Mouse (Mus musculus): ENCODE measurements around the gene Ets1. TPM values are rescaled to one million over a fixed set of nuclear protein-coding genes. Genes with fewer than 3 reads are reported as not detected.

The Ets1 gene
- polyA plus RNA-seq, 1 experiment = 6.8 TPM

- Histone ChIP-seq H3K27ac (ENCODE audit: insufficient read depth, low read length) (no peak overlapping the region), H3K4me1 (ENCODE audit: control insufficient read depth, insufficient read depth, low read length) (no peaks in the 10 kb centered on the region), H3K27me3 (ENCODE audit: control insufficient read depth, insufficient read depth, low read length) (no peaks in the 10 kb centered on the region), H3K4me3 (replicated peaks; ENCODE audit: insufficient read depth, low read depth, low read length) (no peak overlapping the region)
- no peak for TF ChIP-seq POLR2A (IDR thresholded peaks at IDR 0.05; ENCODE audit: borderline replicate concordance, insufficient read depth, low read length)
- WGBS = 91% methylated on average over 13 of the region's 13 CpGs
- DNase-seq = no peak
Observed at GRCm38 (mm10) chr9:32749721-32750480, 113.9 kb downstream of the Ets1 start.

DNA sequence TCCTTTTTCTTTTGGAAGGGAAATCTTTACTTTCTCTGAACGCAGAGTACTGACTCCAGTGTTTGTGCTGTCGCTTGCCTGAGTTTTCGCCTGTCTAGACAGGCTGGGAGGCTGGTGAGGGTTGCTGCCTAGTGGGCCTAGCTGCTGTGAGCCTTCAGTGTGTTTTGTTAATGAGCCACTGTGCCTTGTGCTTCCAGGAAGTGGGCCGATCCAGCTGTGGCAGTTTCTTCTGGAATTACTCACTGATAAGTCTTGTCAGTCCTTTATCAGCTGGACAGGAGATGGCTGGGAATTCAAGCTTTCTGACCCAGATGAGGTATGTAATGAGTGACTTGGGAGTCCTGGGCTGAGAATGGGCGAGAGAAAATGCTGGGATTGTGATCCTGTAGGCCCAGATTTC is 116.6 kb downstream of the Ets1 start:
- no peak for TF ChIP-seq POLR2A (IDR thresholded peaks at IDR 0.05; ENCODE audit: borderline replicate concordance, insufficient read depth, low read length)
- TF ChIP-seq CTCF (IDR thresholded peaks at IDR 0.05; ENCODE audit: borderline replicate concordance, insufficient read depth, low read depth, low read length) = no peak

DNA sequence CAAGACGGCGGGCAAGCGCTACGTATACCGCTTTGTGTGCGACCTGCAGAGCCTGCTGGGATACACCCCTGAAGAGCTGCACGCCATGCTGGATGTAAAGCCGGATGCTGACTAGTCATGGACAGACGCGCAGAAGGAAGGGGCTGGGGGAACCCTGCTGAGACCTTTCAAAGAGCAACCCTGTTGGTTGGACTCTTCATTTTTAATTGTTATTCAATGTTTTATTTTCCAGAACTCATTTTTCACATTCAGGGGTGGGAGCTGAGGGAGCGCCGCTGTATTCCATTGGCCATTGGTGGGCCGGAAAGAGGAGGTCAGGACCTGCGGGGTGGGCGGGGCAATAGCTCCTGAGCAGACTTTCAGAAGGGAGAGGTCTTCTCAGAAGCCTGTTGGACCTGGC is 118.3 kb downstream of the Ets1 start:
- TF ChIP-seq CTCF (IDR thresholded peaks at IDR 0.05; ENCODE audit: borderline replicate concordance, insufficient read depth, low read depth, low read length) (no peak), POLR2A (IDR thresholded peaks at IDR 0.05; ENCODE audit: borderline replicate concordance, insufficient read depth, low read length) (no peak)
- WGBS = 83% methylated on average over 15 of the region's 15 CpGs
- Histone ChIP-seq H3K27me3 (ENCODE audit: control insufficient read depth, insufficient read depth, low read length) (no peaks in the 10 kb centered on the region), H3K27ac (ENCODE audit: insufficient read depth, low read length) (no peak overlapping the region), H3K4me3 (replicated peaks; ENCODE audit: insufficient read depth, low read depth, low read length) (no peak overlapping the region), H3K4me1 (ENCODE audit: control insufficient read depth, insufficient read depth, low read length) (no peaks in the 10 kb centered on the region)
- DNase-seq = no peak

More for the DNA sequence above, 116.6 kb downstream of the Ets1 start:
- WGBS = 81% methylated on average over 5 of the region's 5 CpGs
- no peak for DNase-seq
- Histone ChIP-seq H3K27me3 (ENCODE audit: control insufficient read depth, insufficient read depth, low read length) (no peaks in the 10 kb centered on the region), H3K27ac (ENCODE audit: insufficient read depth, low read length) (no peak overlapping the region), H3K4me1 (ENCODE audit: control insufficient read depth, insufficient read depth, low read length) (no peaks in the 10 kb centered on the region), H3K4me3 (replicated peaks; ENCODE audit: insufficient read depth, low read depth, low read length) (no peak overlapping the region)

DNA sequence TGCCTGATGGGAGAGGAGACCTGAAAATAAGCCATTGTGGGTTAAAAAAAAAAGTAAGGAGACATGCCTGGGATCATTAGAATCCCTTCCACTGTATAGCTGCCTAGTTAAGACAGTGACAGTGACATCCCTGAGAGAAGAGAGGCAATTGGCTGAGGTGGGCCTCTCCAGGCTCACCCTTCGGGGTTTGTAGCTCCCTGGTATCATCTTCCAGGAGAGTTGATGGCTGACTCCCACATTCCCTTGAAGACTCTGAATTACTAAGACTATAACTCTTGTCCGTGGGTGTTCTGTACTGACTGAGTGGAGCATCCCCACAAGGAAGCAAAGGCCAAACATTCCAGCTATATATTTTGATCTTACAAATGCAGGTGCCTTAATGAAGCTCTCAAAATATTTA is 120.0 kb downstream of the Ets1 start:
- Histone ChIP-seq H3K4me3 (replicated peaks; ENCODE audit: insufficient read depth, low read depth, low read length) (no peak overlapping the region), H3K27me3 (ENCODE audit: control insufficient read depth, insufficient read depth, low read length) (no peaks in the 10 kb centered on the region), H3K4me1 (ENCODE audit: control insufficient read depth, insufficient read depth, low read length) (no peaks in the 10 kb centered on the region), H3K27ac (ENCODE audit: insufficient read depth, low read length) (no peak overlapping the region)
- no peak for DNase-seq
- TF ChIP-seq POLR2A (IDR thresholded peaks at IDR 0.05; ENCODE audit: borderline replicate concordance, insufficient read depth, low read length) (no peak), CTCF (IDR thresholded peaks at IDR 0.05; ENCODE audit: borderline replicate concordance, insufficient read depth, low read depth, low read length) (no peak)
- 91% methylated on average over 2 of the region's 2 CpGs for WGBS

DNA sequence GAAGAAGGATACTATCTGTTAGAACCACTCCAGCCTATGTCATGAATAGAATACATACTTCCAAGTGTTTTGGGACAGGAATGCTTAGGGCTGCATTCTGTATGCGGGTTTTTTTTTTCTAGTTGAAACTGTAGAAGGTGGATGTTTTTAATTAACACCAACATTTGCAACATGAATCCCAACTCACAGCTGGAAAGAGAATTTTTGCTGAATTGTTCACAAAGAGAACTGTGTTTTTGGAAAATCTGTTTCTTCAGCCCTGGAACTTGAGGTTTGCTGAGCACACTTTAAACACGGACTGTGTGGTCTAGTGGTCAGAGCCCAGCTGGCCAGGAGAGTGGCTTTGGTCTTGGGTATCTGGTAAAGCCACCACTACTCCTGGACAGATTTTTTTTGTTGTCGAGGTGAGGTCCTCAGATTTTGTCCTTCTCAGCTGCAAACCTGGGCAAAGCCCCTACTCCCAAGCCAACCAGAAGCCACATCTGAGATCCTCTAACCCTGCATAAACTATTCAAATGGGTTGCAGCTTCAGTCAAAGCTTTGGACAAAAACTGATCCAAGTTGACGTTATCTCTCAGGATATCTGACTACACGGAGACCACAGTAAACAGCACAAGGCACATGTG is 122.4 kb downstream of the Ets1 start:
- 91% methylated on average over 5 of the region's 5 CpGs for WGBS
- Histone ChIP-seq H3K27me3 (ENCODE audit: control insufficient read depth, insufficient read depth, low read length) (no peaks in the 10 kb centered on the region), H3K27ac (ENCODE audit: insufficient read depth, low read length) (no peak overlapping the region), H3K4me1 (ENCODE audit: control insufficient read depth, insufficient read depth, low read length) (no peaks in the 10 kb centered on the region), H3K4me3 (replicated peaks; ENCODE audit: insufficient read depth, low read depth, low read length) (no peak overlapping the region)
- TF ChIP-seq POLR2A (IDR thresholded peaks at IDR 0.05; ENCODE audit: borderline replicate concordance, insufficient read depth, low read length) = no peak
- no peak for TF ChIP-seq CTCF (IDR thresholded peaks at IDR 0.05; ENCODE audit: borderline replicate concordance, insufficient read depth, low read depth, low read length)
- no peak for DNase-seq

GRCm38 (mm10) chr9:32760649-32761157 is 124.7 kb downstream of the Ets1 start:
- Histone ChIP-seq H3K4me3 (replicated peaks; ENCODE audit: insufficient read depth, low read depth, low read length) (no peak overlapping the region), H3K27ac (ENCODE audit: insufficient read depth, low read length) (no peak overlapping the region), H3K4me1 (ENCODE audit: control insufficient read depth, insufficient read depth, low read length) (no peaks in the 10 kb centered on the region), H3K27me3 (ENCODE audit: control insufficient read depth, insufficient read depth, low read length) (no peaks in the 10 kb centered on the region)
- no peak for TF ChIP-seq POLR2A (IDR thresholded peaks at IDR 0.05; ENCODE audit: borderline replicate concordance, insufficient read depth, low read length)
- no peak for DNase-seq
- WGBS = 87% methylated on average over 4 of the region's 4 CpGs

DNA sequence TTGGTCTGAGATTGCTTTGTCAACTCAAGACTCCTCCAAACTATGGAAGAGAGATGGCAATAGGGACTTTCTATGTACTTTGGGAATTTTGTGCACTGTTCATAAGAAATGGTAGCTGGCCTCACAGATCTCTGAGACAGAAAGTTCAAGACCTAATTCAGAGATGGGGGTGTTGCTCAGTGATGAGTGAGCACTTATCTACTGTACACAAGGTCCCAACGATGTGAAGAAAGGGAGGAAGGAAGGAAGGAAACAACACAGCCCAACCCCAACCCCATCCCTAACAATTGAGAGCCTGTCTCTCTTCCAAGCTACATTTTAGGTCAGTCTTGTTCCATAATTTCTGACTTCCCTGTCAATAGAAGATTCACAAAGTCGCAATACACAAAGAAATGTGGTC is 125.3 kb downstream of the Ets1 start:
- TF ChIP-seq CTCF (IDR thresholded peaks at IDR 0.05; ENCODE audit: borderline replicate concordance, insufficient read depth, low read depth, low read length) (no peak), POLR2A (IDR thresholded peaks at IDR 0.05; ENCODE audit: borderline replicate concordance, insufficient read depth, low read length) (no peak)
- 75% methylated on average over 2 of the region's 2 CpGs for WGBS
- no peak for DNase-seq
- Histone ChIP-seq H3K4me1 (ENCODE audit: control insufficient read depth, insufficient read depth, low read length) (no peaks in the 10 kb centered on the region), H3K27me3 (ENCODE audit: control insufficient read depth, insufficient read depth, low read length) (no peaks in the 10 kb centered on the region), H3K4me3 (replicated peaks; ENCODE audit: insufficient read depth, low read depth, low read length) (no peak overlapping the region), H3K27ac (ENCODE audit: insufficient read depth, low read length) (no peak overlapping the region)

DNA sequence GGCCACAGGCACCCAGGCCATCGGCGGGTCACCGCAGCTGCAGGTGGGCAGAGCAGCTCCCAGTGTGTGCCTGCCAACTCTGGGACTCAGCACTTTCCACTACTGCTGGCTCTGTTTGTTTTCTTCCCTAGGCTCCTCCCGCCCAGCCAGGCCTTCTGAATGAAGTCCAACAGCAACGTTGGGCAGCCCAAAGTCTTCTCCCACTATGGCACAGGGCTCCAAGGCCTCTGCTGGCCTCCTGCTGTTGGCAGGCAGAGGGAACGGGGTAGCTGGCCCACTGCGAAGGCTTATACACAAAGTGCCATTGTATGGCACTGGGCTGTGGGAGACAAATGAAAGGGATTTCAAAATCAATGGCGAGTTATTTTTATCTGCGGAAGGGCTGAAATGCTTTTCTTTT is 128.4 kb downstream of the Ets1 start:
- no peak for TF ChIP-seq POLR2A (IDR thresholded peaks at IDR 0.05; ENCODE audit: borderline replicate concordance, insufficient read depth, low read length)
- TF ChIP-seq CTCF (IDR thresholded peaks at IDR 0.05; ENCODE audit: borderline replicate concordance, insufficient read depth, low read depth, low read length) = no peak
- H3K4me3 ChIP-seq (replicated peaks; ENCODE audit: insufficient read depth, low read depth, low read length) = no peak overlapping the region
- no peaks in the 10 kb centered on the region for H3K27me3 ChIP-seq (ENCODE audit: control insufficient read depth, insufficient read depth, low read length)
- no peaks in the 10 kb centered on the region for H3K4me1 ChIP-seq (ENCODE audit: control insufficient read depth, insufficient read depth, low read length)
- DNase-seq = peak; percentile 15 to 39
- 27% methylated on average over 9 of the region's 9 CpGs for WGBS
- H3K27ac ChIP-seq (ENCODE audit: insufficient read depth, low read length) = no peak overlapping the region

Measured in cerebellum, adult 2 months (tissue).